Mouse (Mus musculus) heart, postnatal 4 days (tissue): ENCODE data around the gene Grm7. TPM values are rescaled to one million over a fixed set of nuclear protein-coding genes. Genes with fewer than 3 reads are reported as not detected.

ENCODE experiments used
- DNase-seq: peaks from one replicate; pipeline ENCODE4 v3.0.0; 2021
- total RNA-seq, 2 experiments: library from RNA; stranded (reverse); gene quantifications; 2 replicates each; pipeline ENCODE4 v1.2.3; 2021

Grm7 gene
- total RNA-seq, 2 experiments from 2014 or later: 0.14 TPM; not detected in 1

GRCm38 (mm10) chr6:111368551-111368950 lies 723.2 kb downstream of the Grm7 start:
- no peak for DNase-seq

GRCm38 (mm10) chr6:111369013-111369412 lies 723.6 kb downstream of the Grm7 start:
- no peak for DNase-seq

GRCm38 (mm10) chr6:111371581-111372349 lies 726.4 kb downstream of the Grm7 start:
- DNase-seq: no peak

GRCm38 (mm10) chr6:111372626-111373380 lies 727.4 kb downstream of the Grm7 start:
- no peak for DNase-seq

GRCm38 (mm10) chr6:111380710-111381109 lies 735.3 kb downstream of the Grm7 start:
- no peak for DNase-seq

- no peak for DNase-seq
Measured at GRCm38 (mm10) chr6:111408750-111409149, 763.4 kb downstream of the Grm7 start.

GRCm38 (mm10) chr6:111424737-111425136 lies 779.4 kb downstream of the Grm7 start:
- no peak for DNase-seq

GRCm38 (mm10) chr6:111446228-111446627 lies 800.8 kb downstream of the Grm7 start:
- no peak for DNase-seq

GRCm38 (mm10) chr6:111447851-111448250 lies 802.5 kb downstream of the Grm7 start:
- no peak for DNase-seq

GRCm38 (mm10) chr6:111449054-111449783 lies 803.8 kb downstream of the Grm7 start:
- no peak for DNase-seq

- no peak for DNase-seq
Measured at GRCm38 (mm10) chr6:111481866-111482265, 836.5 kb downstream of the Grm7 start.

GRCm38 (mm10) chr6:111486081-111486480 lies 840.7 kb downstream of the Grm7 start:
- no peak for DNase-seq

- no peak for DNase-seq
Measured at GRCm38 (mm10) chr6:111487556-111487955, 842.2 kb downstream of the Grm7 start.

GRCm38 (mm10) chr6:111492166-111492565 lies 846.8 kb downstream of the Grm7 start:
- DNase-seq: no peak

GRCm38 (mm10) chr6:111499542-111499941 lies 854.2 kb downstream of the Grm7 start:
- DNase-seq: no peak

GRCm38 (mm10) chr6:111510768-111511459 lies 865.5 kb downstream of the Grm7 start:
- DNase-seq: no peak

GRCm38 (mm10) chr6:111512359-111512758 lies 867.0 kb downstream of the Grm7 start:
- DNase-seq: no peak

- DNase-seq: no peak
Measured at GRCm38 (mm10) chr6:111521229-111521628, 875.8 kb downstream of the Grm7 start.

GRCm38 (mm10) chr6:111522122-111522521 lies 876.7 kb downstream of the Grm7 start:
- DNase-seq: no peak

- DNase-seq: no peak
Measured at GRCm38 (mm10) chr6:111529985-111530384, 884.6 kb downstream of the Grm7 start.

GRCm38 (mm10) chr6:111558588-111558987 lies 913.2 kb downstream of the Grm7 start:
- DNase-seq: no peak

- DNase-seq: no peak
Measured at GRCm38 (mm10) chr6:111559459-111559858, 914.1 kb downstream of the Grm7 start.
